Mouse (Mus musculus): ENCODE data around the gene Olfr117.
"Not testable (repeated sequence)": the region's sequence is repeated elsewhere in the genome, so short reads cannot be mapped to it uniquely, and the experiment has no call there.

Olfr117 gene

DNA sequence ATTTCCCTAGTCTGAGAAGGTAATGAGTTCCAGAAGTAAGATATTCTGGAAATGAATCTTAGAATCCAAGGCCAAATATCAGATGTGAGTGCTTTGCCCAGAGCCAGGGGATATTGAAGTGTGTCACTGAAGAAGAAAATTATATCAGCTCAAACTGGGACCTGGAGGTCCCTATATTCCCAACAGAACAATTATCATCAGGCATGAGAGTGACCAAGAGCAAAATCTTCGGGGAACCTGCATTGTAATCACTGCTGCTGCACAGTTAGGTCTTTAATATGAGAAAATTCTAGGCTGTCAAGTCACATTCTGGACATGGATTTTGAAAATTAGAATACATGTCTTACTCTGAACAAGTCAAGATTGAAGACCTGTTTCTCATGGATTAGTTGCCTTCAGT, at the start of gene Olfr117:
Olfr117 (minus strand) TSS at position 101 of the 400 bp plus-strand sequence.
- no peak for DNase-seq (ENCODE audit: low spot score)

DNA sequence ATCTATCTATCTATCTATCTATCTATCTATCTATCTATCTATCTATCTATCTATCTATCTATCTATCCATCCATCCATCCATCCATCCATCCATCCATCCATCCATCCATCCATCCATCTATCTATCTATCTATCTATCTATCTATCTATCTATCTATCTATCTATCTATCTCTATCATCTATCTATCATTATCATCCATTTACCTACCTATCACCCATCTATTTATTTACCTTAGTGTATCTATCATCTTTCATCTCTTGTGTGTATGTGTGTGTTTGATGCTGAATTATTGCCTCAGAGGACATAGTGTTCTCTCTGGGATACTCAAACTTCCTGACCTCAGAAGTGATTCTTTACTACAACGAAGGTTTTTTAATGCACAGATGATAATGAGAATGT, 32.7 kb upstream of the Olfr117 start, which contains the start of gene Olfr119:
Olfr119 (plus strand) TSS at position 301 of the 400 bp plus-strand sequence.
- not testable (repeated sequence) for DNase-seq (ENCODE audit: low spot score)

- no peak for DNase-seq (ENCODE audit: low spot score)
Observed at GRCm38 (mm10) chr17:37666688-37667087, 3.1 kb upstream of the Olfr117 start, which contains the start of gene Olfr118. TSS of gene Olfr118 (plus strand) at chr17:37666988.

GRCm38 (mm10) chr17:37627009-37627408, 36.6 kb downstream of the Olfr117 start, which contains the start of the genes Olfr115 and Olfr116:
TSS of gene Olfr115 (minus strand) at chr17:37627109.
TSS of gene Olfr116 (minus strand) at chr17:37627199.
- DNase-seq (ENCODE audit: low spot score), result no peak

Measured in testis, postnatal 10 days (tissue).